Mouse (Mus musculus) left cerebral cortex, adult 2 months (tissue): ENCODE results near the gene Tmem37. TPM values are rescaled to one million over a fixed set of nuclear protein-coding genes. Genes with fewer than 3 reads are reported as not detected.
A peak's percentile ranks its signal among the peaks of the same experiment; 100 is the strongest.

Experiments
- DNase-seq, 2 experiments: peaks; one replicate each; pipeline ENCODE4 v3.0.0; 2021 to 2022; ENCODE audit warnings: low spot score in 2 of 2, mixed read lengths in 1 of 2; ENCODE audit errors: extremely low spot score in 1 of 2
- H3K27ac ChIP-seq: fragments of 200-600 bp; 2 replicates; pipeline ENCODE4 v1.8.1; 2022
- H3K4me3 ChIP-seq: fragments of 200-600 bp; 2 replicates; pipeline ENCODE4 v1.8.1; 2022
- CTCF ChIP-seq: fragments of 200-600 bp; IDR thresholded peaks from 2 replicates; pipeline ENCODE4 v1.8.1; 2022; ENCODE audit warnings: antibody characterized with exemption, mild to moderate bottlenecking, moderate library complexity
- intact Hi-C: fragments of 180-260 bp; cut with DNase I; formaldehyde crosslinking; loops from one replicate; pipeline ENCODE4 v1.15.1; 2025
- total RNA-seq, 2 experiments: library from RNA; stranded (reverse); gene quantifications; 2 replicates each; pipeline ENCODE4 v1.2.3; 2021

Tmem37 gene
- total RNA-seq, 2 experiments from 2014 or later: 1.6 to 2.5 TPM

- H3K4me3 ChIP-seq: no peak overlapping the region
- TF ChIP-seq CTCF: no peak
- no peak for DNase-seq
- H3K27ac ChIP-seq: no peak overlapping the region
- intact Hi-C loops: no loop called here
Observed at GRCm38 (mm10) chr1:120024331-120025049, 49.4 kb downstream of the Tmem37 start.

- Histone ChIP-seq H3K4me3 (no peak overlapping the region), H3K27ac (no peak overlapping the region)
- DNase-seq: peak in 1 of 2 experiments; percentile 28
- TF ChIP-seq CTCF: no peak; the same call in none of the 2 replicates
- intact Hi-C loops: no loop called here
Observed at GRCm38 (mm10) chr1:120021951-120022350, 51.9 kb downstream of the Tmem37 start.

GRCm38 (mm10) chr1:120020322-120020897, 53.5 kb downstream of the Tmem37 start:
- no peak for TF ChIP-seq CTCF
- no peak overlapping the region for H3K4me3 ChIP-seq
- DNase-seq: no peak
- no peak overlapping the region for H3K27ac ChIP-seq
- intact Hi-C loops: no loop called here

- Histone ChIP-seq H3K27ac (no peak overlapping the region), H3K4me3 (no peak overlapping the region)
- intact Hi-C loops: no loop called here
- TF ChIP-seq CTCF: no peak
- no peak for DNase-seq
Observed at GRCm38 (mm10) chr1:120019428-120019827, 54.4 kb downstream of the Tmem37 start.

GRCm38 (mm10) chr1:120018900-120019299, 55.0 kb downstream of the Tmem37 start:
- intact Hi-C loops: no loop called here
- Histone ChIP-seq H3K4me3 (no peak overlapping the region), H3K27ac (no peak overlapping the region)
- no peak for DNase-seq
- no peak; the same call in 1 of the 2 replicates for TF ChIP-seq CTCF

Other genes with a start within 250 kb of the Tmem37 start
- 10 to 100 TPM; 86.6 to 93.4 TPM for gene Ptpn4, start 236.5 kb downstream of the Tmem37 start, total RNA-seq
- 1 to 10 TPM; 7.7 to 8.1 TPM for gene Tmem177, start 160.9 kb downstream of the Tmem37 start, total RNA-seq
- gene Cfap221, start 76.8 kb downstream of the Tmem37 start, total RNA-seq: under 1 TPM; 0.20 to 0.79 TPM
- under 1 TPM; 0.43 to 0.77 TPM for gene Sctr, start 67.2 kb downstream of the Tmem37 start, total RNA-seq
- 100 to 1,000 TPM; 202 to 252 TPM for gene Dbi, start 47.0 kb upstream of the Tmem37 start, total RNA-seq
- gene 3110009E18Rik, start 47.1 kb upstream of the Tmem37 start, total RNA-seq: 1 to 10 TPM; 6.3 to 6.8 TPM
- gene Steap3, start 198.6 kb upstream of the Tmem37 start, total RNA-seq: 1 to 10 TPM; 5.5 to 5.6 TPM